ENCODE assay signal across 17 mouse cellular contexts in genomic region chr3:60617643-60618042, GRCm38 (mm10).
DNase-seq lines count a peak whose midpoint lies in the region; ATAC-seq and TF ChIP-seq lines count a peak whose summit lies in the region.
"Had no signal": no experiment of that assay in that cellular context is flagged by ENCODE, and none has a peak within 500 bp of the region (broad histone marks: within the 10 kb centered on the region; RNA-seq: fewer than 3 reads in every experiment).

No protein-coding gene starts in this region.

- 65% methylated on average over 1 of the region's 1 CpGs for WGBS in lung, embryonic 15.5 days
- 85% methylated on average over 1 of the region's 1 CpGs for WGBS in embryonic facial prominence, embryonic 10.5 days

- H3K9ac ChIP-seq in lung, embryonic 15.5 days: no peak overlapping the region
- H3K9ac ChIP-seq: embryonic facial prominence, embryonic 15.5 days; forebrain, postnatal 0 days; heart, embryonic 15.5 days; hindbrain, embryonic 14.5 days; limb, embryonic 15.5 days had no signal

- peak; percentile 35; the same call in 1 of the 2 replicates for ATAC-seq in lung, embryonic 15.5 days (ENCODE audit: borderline replicate concordance, extremely low read depth, low FRiP score, low TSS enrichment)
- no peak for ATAC-seq in monocyte, adult 5-6 weeks (replicated peaks; ENCODE audit: insufficient number of reproducible peaks, low FRiP score, low TSS enrichment, poor library complexity, severe bottlenecking)
- ATAC-seq: CD4-positive, CD25-positive, alpha-beta regulatory T cell, adult 4 months; forebrain, postnatal 0 days had no signal

- DNase-seq in lung, postnatal 14 days: no peak
- peak; percentile 28 for DNase-seq in ES-CJ7 (ENCODE audit: low read depth, low spot score)
- DNase-seq in embryonic facial prominence, embryonic 10.5 days (ENCODE audit: low spot score): peak; percentile 15
- peak; percentile 27 for DNase-seq in lung, postnatal 25 days (ENCODE audit: low spot score)
- DNase-seq in left cerebral cortex, adult 2 months (ENCODE audit: extremely low spot score in 1 of 2, low spot score in 2 of 2): no peak
- DNase-seq in cerebellum, postnatal 10 days: no peak
- DNase-seq: forebrain, postnatal 0 days; gastrocnemius, postnatal 36 days; kidney, adult 8-10 months; midbrain, embryonic 14.5 days had no signal

- no peaks in the 10 kb centered on the region for H3K27me3 ChIP-seq in lung, embryonic 15.5 days
- no peaks in the 10 kb centered on the region for H3K27me3 ChIP-seq in embryonic facial prominence, embryonic 10.5 days (replicated peaks; ENCODE audit: low read depth, poor library complexity, severe bottlenecking)
- H3K27me3 ChIP-seq: embryonic facial prominence, embryonic 15.5 days; heart, embryonic 15.5 days; limb, embryonic 15.5 days had no signal

- H3K27ac ChIP-seq in lung, embryonic 15.5 days: no peak overlapping the region
- H3K27ac ChIP-seq in embryonic facial prominence, embryonic 10.5 days (replicated peaks): no peak overlapping the region
- H3K27ac ChIP-seq in left cerebral cortex, adult 2 months: no peak overlapping the region
- H3K27ac ChIP-seq: embryonic facial prominence, embryonic 15.5 days; heart, embryonic 15.5 days; hindbrain, embryonic 14.5 days; limb, embryonic 15.5 days had no signal

- H3K4me1 ChIP-seq in lung, embryonic 15.5 days: peaks cover 5% of the 10 kb centered on the region; the same call in 1 of the 2 replicates
- H3K4me1 ChIP-seq in embryonic facial prominence, embryonic 10.5 days: no peaks in the 10 kb centered on the region
- H3K4me1 ChIP-seq: embryonic facial prominence, embryonic 15.5 days had no signal

- H3K9me3 ChIP-seq in lung, embryonic 15.5 days: no peaks in the 10 kb centered on the region
- no peaks in the 10 kb centered on the region for H3K9me3 ChIP-seq in embryonic facial prominence, embryonic 10.5 days
- H3K9me3 ChIP-seq: embryonic facial prominence, embryonic 15.5 days; heart, embryonic 15.5 days; limb, embryonic 15.5 days had no signal

- H3K4me2 ChIP-seq in lung, embryonic 15.5 days: no peak overlapping the region
- H3K4me2 ChIP-seq: embryonic facial prominence, embryonic 15.5 days; heart, embryonic 15.5 days; hindbrain, embryonic 14.5 days; limb, embryonic 15.5 days had no signal

- TF ChIP-seq CTCF in left cerebral cortex, adult 2 months (IDR thresholded peaks at IDR 0.05): no peak

- H3K36me3 ChIP-seq in lung, embryonic 15.5 days: peaks cover 42% of the 10 kb centered on the region
- peaks cover 34% of the 10 kb centered on the region for H3K36me3 ChIP-seq in embryonic facial prominence, embryonic 10.5 days (replicated peaks)

- no peak overlapping the region for H3K4me3 ChIP-seq in lung, embryonic 15.5 days
- no peak overlapping the region for H3K4me3 ChIP-seq in embryonic facial prominence, embryonic 10.5 days
- no peak overlapping the region for H3K4me3 ChIP-seq in left cerebral cortex, adult 2 months
- H3K4me3 ChIP-seq: embryonic facial prominence, embryonic 15.5 days; heart, embryonic 15.5 days; limb, embryonic 15.5 days had no signal

- intact Hi-C loops in left cerebral cortex, adult 2 months (cut with DNase I): no loop called here

Comparison
In these comparisons a context has a peak if more than half of its experiments do, and no peak if none do; other contexts are left out.
1. DNase-seq: peak in ES-CJ7 (single experiment), embryonic facial prominence, embryonic 10.5 days (single experiment) and lung, postnatal 25 days (single experiment); none in lung, postnatal 14 days (single experiment), left cerebral cortex, adult 2 months (0 of 2) and cerebellum, postnatal 10 days (0 of 2).